Mouse (Mus musculus) E14TG2a.4 (cell line): ENCODE data around the gene Elp5.

Source experiments
- H3K27me3 ChIP-seq: 2 replicates; pipeline ENCODE4 v1.6.1; 2014; ENCODE audit warnings: low read length, control low read depth; ENCODE audit not compliant: insufficient read depth
- H3K36me3 ChIP-seq: 2 replicates; pipeline ENCODE4 v1.6.1; 2014; ENCODE audit warnings: low read length, control low read depth; ENCODE audit not compliant: insufficient read depth
- H3K4me1 ChIP-seq: replicated peaks from 2 replicates; pipeline ENCODE4 v1.6.1; 2014; ENCODE audit warnings: low read depth, low read length, control low read depth
- H3K4me3 ChIP-seq: replicated peaks from 2 replicates; pipeline ENCODE4 v1.5.1; 2014; ENCODE audit warnings: mild to moderate bottlenecking, low read length
- H3K9me3 ChIP-seq: 2 replicates; pipeline ENCODE4 v1.6.1; 2014; ENCODE audit warnings: low read length, control low read depth
- CTCF ChIP-seq: conservative IDR thresholded peaks from 2 replicates; pipeline ENCODE4 v1.5.1; 2014; ENCODE audit warnings: low read length
- NANOG ChIP-seq: IDR thresholded peaks from 2 replicates; pipeline ENCODE4 v1.6.1; 2014; ENCODE audit warnings: borderline replicate concordance, low read length, mixed read lengths
- POU5F1 ChIP-seq: IDR thresholded peaks from 2 replicates; pipeline ENCODE4 v1.6.1; 2014; ENCODE audit warnings: low read length, borderline replicate concordance

The Elp5 gene

DNA sequence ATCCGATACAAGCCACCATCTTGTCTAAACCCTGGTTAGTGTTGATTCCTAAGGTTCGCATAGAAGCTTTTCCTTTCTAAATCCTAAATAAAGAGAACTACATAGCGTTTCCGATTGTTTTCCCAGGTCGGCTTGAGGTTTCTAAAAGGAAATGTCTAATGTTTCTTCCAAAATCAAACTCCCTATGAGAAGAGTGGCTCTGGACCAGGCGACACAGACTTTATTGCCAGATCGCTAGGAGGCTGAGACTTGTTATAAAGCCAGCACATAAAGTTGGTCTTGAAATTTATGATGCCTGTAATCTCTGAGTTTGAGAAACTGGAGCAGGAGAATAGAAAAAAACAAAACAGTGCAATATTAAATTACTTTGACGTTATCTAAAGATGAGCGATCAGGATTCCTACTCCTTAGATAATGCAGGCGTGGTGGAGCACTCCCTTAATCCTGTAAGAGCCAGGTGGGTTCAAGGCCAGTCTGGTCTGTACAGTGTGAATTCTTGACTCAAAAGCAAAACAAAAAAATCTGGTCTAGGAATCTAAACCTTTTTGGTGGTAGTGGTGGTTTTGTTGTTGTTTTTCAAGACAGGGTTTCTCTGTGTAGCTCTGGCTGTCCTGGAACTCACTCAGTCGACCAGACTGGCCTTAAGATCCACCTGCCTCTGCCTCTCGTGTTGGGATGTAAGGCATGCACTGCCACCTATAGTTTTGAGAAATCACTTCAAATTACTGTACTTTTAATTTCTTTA, 60.1 kb downstream of the Elp5 start:
- H3K9me3 ChIP-seq = no peaks in the 10 kb centered on the region
- TF ChIP-seq POU5F1 (no peak), CTCF (no peak), NANOG (no peak)
- H3K4me3 ChIP-seq = peak overlapping the region; percentile 82

DNA sequence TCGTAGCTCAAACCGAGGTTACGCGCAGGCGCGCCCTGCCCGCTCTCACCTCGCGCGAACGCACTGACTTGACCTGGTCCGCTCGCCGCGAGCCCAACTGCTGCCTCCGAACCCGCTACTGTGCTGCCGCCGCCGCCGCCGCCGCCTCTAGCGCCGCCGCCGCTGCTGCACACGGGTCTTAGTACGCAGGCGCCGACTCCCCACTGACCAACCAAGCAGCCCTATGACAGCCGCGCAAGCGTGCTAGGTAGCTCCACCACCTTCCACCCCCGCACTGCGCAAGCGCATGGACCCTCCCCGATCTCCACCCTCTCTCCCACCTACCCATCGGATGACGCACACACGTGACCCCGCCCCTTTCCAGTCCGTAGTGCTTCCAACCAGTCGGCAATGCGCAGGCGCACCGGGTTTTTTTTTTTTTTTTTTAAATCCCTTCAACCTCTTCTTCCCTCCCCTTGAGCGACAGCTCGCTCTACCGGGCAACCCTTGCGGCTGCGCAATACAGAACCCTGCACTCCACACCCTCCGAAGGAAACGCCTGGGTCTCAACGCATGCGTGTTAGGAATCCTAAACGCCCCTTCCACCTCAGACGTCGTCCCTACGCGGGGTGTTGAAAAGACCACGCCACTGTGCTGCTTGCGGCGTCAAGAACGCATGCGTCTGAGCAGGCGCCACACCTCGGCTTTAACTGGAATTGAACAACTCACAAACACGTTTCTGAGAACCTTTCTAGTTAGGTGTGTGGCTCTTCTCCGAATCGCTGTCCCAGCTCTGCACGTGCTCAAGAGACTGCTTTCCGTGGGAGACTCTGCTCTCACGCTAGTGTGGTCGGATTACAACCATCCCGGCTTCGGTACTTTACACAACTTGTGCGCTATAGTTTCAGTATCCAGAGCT, 61.0 kb downstream of the Elp5 start, which contains the start of gene Eif5a:
TSS of gene Eif5a (minus strand) at position 845 of the 898 bp plus-strand sequence.
- H3K36me3 ChIP-seq = peaks cover 40% of the 10 kb centered on the region
- H3K4me3 ChIP-seq = peak within 1 kb of the TSS; percentile 98
- TF ChIP-seq CTCF (no peak; the same call in 1 of the 2 replicates), POU5F1 (no peak), NANOG (no peak)
- H3K27me3 ChIP-seq = no peaks in the 10 kb centered on the region
- no peaks in the 10 kb centered on the region for H3K9me3 ChIP-seq
- H3K4me1 ChIP-seq = peaks cover 47% of the 10 kb centered on the region

More for the DNA sequence above, 60.1 kb downstream of the Elp5 start:
- Histone ChIP-seq H3K27me3 (no peaks in the 10 kb centered on the region), H3K36me3 (peaks cover 31% of the 10 kb centered on the region), H3K4me1 (peaks cover 39% of the 10 kb centered on the region)

GRCm38 (mm10) chr11:69920266-69921031, 61.9 kb downstream of the Elp5 start:
- TF ChIP-seq NANOG = no peak
- TF ChIP-seq POU5F1 = no peak
- TF ChIP-seq CTCF = no peak
- Histone ChIP-seq H3K36me3 (peaks cover 49% of the 10 kb centered on the region), H3K9me3 (no peaks in the 10 kb centered on the region), H3K4me1 (peaks cover 56% of the 10 kb centered on the region), H3K4me3 (peak overlapping the region; percentile 98), H3K27me3 (no peaks in the 10 kb centered on the region)

DNA sequence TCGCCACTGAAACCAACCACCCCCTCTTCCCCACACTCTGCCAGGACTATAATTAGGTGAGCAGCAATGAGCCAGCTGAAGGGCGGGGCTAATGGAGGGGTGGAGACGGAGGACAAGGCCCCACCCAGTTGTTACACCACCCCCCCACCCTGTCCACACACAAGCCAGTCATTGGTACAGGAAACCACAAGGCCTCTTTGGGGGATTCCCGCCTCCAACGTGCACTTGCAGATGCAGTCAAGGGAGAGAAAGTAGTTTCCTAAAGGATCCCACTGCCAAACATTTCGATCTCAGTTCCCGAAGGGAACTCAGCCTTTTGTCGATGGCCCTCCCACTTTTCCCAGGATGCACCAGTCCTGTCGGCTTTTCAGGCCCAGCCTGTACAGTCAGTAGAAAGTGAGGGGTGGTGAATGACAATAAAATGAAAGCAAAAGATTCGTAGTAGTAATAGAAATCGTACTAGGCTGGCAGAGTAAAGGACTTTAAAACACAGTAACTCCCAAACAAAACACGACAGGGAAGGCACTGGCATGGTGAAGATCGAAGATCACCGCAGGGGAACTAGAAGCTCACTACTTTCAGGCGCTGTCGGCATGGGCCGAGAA, 62.6 kb downstream of the Elp5 start:
- Histone ChIP-seq H3K27me3 (no peaks in the 10 kb centered on the region), H3K9me3 (no peaks in the 10 kb centered on the region)
- TF ChIP-seq CTCF = no peak
- no peak for TF ChIP-seq POU5F1
- TF ChIP-seq NANOG = no peak

DNA sequence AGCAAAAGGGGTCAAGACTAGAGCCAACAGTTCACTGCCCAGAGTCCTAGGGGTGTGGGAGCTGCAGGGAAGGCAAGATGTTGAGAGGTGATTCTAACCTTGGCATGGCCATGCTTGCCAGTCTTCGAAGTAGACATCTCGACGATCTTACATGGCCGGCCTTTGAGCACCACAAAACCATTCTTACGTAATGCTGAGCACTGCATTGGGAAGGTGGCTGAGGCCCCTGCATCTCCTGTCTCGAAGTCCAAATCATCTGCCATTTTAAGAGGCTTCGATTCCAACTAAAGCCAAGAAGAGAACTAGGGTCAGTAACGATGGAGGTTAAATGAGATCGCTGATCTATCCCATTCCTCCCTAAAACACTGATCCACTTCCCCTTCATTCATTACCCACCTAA, 63.3 kb downstream of the Elp5 start:
- TF ChIP-seq CTCF = no peak
- no peak for TF ChIP-seq NANOG
- no peak for TF ChIP-seq POU5F1
- no peaks in the 10 kb centered on the region for H3K9me3 ChIP-seq
- peak overlapping the region; percentile 98 for H3K4me3 ChIP-seq
- H3K27me3 ChIP-seq = no peaks in the 10 kb centered on the region
- peaks cover 69% of the 10 kb centered on the region for H3K4me1 ChIP-seq
- peaks cover 59% of the 10 kb centered on the region for H3K36me3 ChIP-seq

More for the DNA sequence above, 62.6 kb downstream of the Elp5 start:
- peaks cover 56% of the 10 kb centered on the region for H3K36me3 ChIP-seq
- H3K4me1 ChIP-seq = peaks cover 63% of the 10 kb centered on the region
- H3K4me3 ChIP-seq = peak overlapping the region; percentile 98
